Mouse (Mus musculus): ENCODE measurements around the gene Gm21719. TPM values are rescaled to one million over a fixed set of nuclear protein-coding genes. Genes with fewer than 3 reads are reported as not detected.
"Not testable (repeated sequence)": the region's sequence is repeated elsewhere in the genome, so short reads cannot be mapped to it uniquely, and the experiment has no call there.

The Gm21719 gene
- not detected in 2 replicates for polyA plus RNA-seq (2012; rRNA removed)

DNA sequence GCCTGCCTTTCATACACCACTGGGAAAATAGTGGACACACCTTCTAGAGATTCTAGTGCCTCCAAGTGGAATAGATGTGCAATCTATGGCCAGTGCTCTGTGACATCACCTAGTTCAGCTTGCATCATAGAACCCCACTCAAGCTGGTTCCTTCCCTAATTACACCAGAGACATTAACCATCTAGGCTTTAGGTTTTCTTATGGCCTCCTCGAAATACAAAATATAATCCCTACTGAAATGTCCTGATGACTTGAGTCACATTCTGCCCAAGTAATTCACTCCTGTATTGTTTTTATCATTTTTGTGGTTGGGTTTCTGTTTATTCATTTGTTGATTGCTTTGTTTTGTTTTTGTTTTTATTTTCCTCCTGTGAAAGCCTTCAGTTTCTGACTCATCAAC lies at the start of gene Gm21719:
TSS of gene Gm21719 (minus strand) at position 101 of the 400 bp plus-strand sequence.
- H3K4me1 ChIP-seq (ENCODE audit: control insufficient read depth, insufficient read depth, low read length); DNase-seq; H3K4me3 ChIP-seq (replicated peaks; ENCODE audit: insufficient read depth, low read depth, low read length); H3K27ac ChIP-seq (ENCODE audit: insufficient read depth, low read length); H3K27me3 ChIP-seq (ENCODE audit: control insufficient read depth, insufficient read depth, low read length): not testable (repeated sequence)
- 44% methylated on average over 1 of the region's 1 CpGs for WGBS

Other genes with a start within 250 kb of the Gm21719 start
- gene Gm28919, start 99.3 kb downstream of the Gm21719 start, polyA plus RNA-seq (2012; rRNA removed) = not detected in 2 replicates
- gene Gm20830, start 235.4 kb upstream of the Gm21719 start, polyA plus RNA-seq (2012; rRNA removed) = not detected in 2 replicates